12 mouse cellular contexts compared by ENCODE assay signal in the genomic region with DNA sequence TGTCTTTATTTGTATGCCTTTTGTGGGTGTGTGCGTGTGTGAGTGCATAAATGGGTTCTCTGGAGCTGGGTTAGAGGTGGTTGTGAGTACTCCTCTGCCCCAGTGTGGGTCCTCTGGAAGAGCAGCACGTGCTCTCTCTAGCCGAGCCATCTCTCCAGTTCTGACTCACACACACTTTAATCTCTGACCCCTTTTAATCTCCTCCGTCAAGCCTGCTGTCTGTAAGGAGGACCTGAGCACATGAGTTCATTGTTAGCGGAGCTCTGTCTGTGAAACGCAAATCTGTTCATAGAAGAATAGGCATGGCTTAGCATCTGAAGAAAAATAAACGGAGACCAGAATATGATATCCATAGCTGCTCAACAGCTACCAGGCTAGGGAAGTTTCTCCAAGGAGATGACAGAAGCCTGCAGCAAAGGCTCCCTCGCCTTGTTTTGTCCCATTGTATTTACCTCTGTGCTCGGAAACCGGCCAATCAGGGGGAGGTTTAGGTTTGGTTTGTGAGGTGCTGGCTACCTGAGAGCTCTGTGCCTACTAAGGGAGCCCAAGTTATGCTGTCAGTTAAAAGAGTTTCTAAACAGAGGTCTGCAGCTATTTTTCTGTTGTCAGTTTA. TPM values are rescaled to one million over a fixed set of nuclear protein-coding genes. Genes with fewer than 3 reads are reported as not detected.
DNase-seq lines count a peak whose midpoint lies in the region; ATAC-seq and TF ChIP-seq lines count a peak whose summit lies in the region.
"Had no signal": no experiment of that assay in that cellular context is flagged by ENCODE, and none has a peak within 500 bp of the region (broad histone marks: within the 10 kb centered on the region; RNA-seq: fewer than 3 reads in every experiment).

No protein-coding gene starts in this region.

- H3K9ac ChIP-seq in hindbrain, embryonic 12.5 days, result 0 out of 2 replicates have a peak overlapping the region, but pooled peaks have one; percentile 14
- no peak overlapping the region for H3K9ac ChIP-seq in hindbrain, postnatal 0 days (replicated peaks; ENCODE audit: low read length)
- H3K9ac ChIP-seq in hindbrain, embryonic 16.5 days (ENCODE audit: low read depth, low read length), result no peak overlapping the region
- H3K9ac ChIP-seq in midbrain, embryonic 14.5 days (replicated peaks; ENCODE audit: low read length), result no peak overlapping the region

- peak; percentile 35; the same call in 1 of the 2 replicates for ATAC-seq in hindbrain, embryonic 12.5 days (ENCODE audit: low FRiP score)
- ATAC-seq in hindbrain, postnatal 0 days, result no peak
- ATAC-seq in hindbrain, embryonic 16.5 days, result peak; percentile 55
- peak; percentile 58; the same call in 1 of the 2 replicates for ATAC-seq in midbrain, embryonic 14.5 days (ENCODE audit: low FRiP score, low TSS enrichment)
- ATAC-seq: Patski had no signal

- H3K27ac ChIP-seq in hindbrain, embryonic 12.5 days, result no peak overlapping the region
- no peak overlapping the region for H3K27ac ChIP-seq in hindbrain, postnatal 0 days
- H3K27ac ChIP-seq in hindbrain, embryonic 16.5 days (ENCODE audit: low read depth, low read length), result no peak overlapping the region
- H3K27ac ChIP-seq in midbrain, embryonic 14.5 days (replicated peaks; ENCODE audit: low read depth, low read length), result no peak overlapping the region

- H3K9me3 ChIP-seq in hindbrain, embryonic 12.5 days (replicated peaks), result no peaks in the 10 kb centered on the region
- no peaks in the 10 kb centered on the region for H3K9me3 ChIP-seq in hindbrain, postnatal 0 days (ENCODE audit: low read length)
- no peaks in the 10 kb centered on the region for H3K9me3 ChIP-seq in hindbrain, embryonic 16.5 days (ENCODE audit: control insufficient read depth, low read length)
- H3K9me3 ChIP-seq in midbrain, embryonic 14.5 days (ENCODE audit: control insufficient read depth, low read length), result no peaks in the 10 kb centered on the region

- WGBS in hindbrain, embryonic 12.5 days, result 41% methylated on average over 10 of the region's 10 CpGs
- WGBS in hindbrain, postnatal 0 days, result 33% methylated on average over 10 of the region's 10 CpGs
- WGBS in hindbrain, embryonic 16.5 days, result 34% methylated on average over 10 of the region's 10 CpGs
- 20% methylated on average over 10 of the region's 10 CpGs for WGBS in midbrain, embryonic 14.5 days

- no peak overlapping the region for H3K4me3 ChIP-seq in hindbrain, embryonic 12.5 days
- H3K4me3 ChIP-seq in hindbrain, postnatal 0 days (ENCODE audit: low read length), result no peak overlapping the region
- H3K4me3 ChIP-seq in hindbrain, embryonic 16.5 days (ENCODE audit: low read length), result no peak overlapping the region
- no peak overlapping the region for H3K4me3 ChIP-seq in midbrain, embryonic 14.5 days (replicated peaks; ENCODE audit: low read depth, low read length)

- H3K4me2 ChIP-seq in hindbrain, embryonic 12.5 days (replicated peaks), result no peak overlapping the region
- no peak overlapping the region for H3K4me2 ChIP-seq in hindbrain, postnatal 0 days (ENCODE audit: low read depth, low read length)
- H3K4me2 ChIP-seq in hindbrain, embryonic 16.5 days (ENCODE audit: low read length), result no peak overlapping the region
- peak overlapping the region; percentile 15 for H3K4me2 ChIP-seq in midbrain, embryonic 14.5 days (ENCODE audit: low read length)

- no peak for TF ChIP-seq CTCF in hindbrain, postnatal 0 days (IDR thresholded peaks at IDR 0.05; ENCODE audit: low read depth)

- H3K27me3 ChIP-seq in hindbrain, embryonic 12.5 days, result no peaks in the 10 kb centered on the region
- H3K27me3 ChIP-seq in hindbrain, postnatal 0 days (ENCODE audit: insufficient read depth, low read length), result no peaks in the 10 kb centered on the region
- no peaks in the 10 kb centered on the region for H3K27me3 ChIP-seq in hindbrain, embryonic 16.5 days (replicated peaks; ENCODE audit: control insufficient read depth, insufficient read depth, low read length)
- no peaks in the 10 kb centered on the region for H3K27me3 ChIP-seq in midbrain, embryonic 14.5 days (ENCODE audit: control insufficient read depth, insufficient read depth, low read length)
- H3K27me3 ChIP-seq: Patski had no signal

- peaks cover 9% of the 10 kb centered on the region; the same call in 1 of the 2 replicates for H3K4me1 ChIP-seq in hindbrain, embryonic 12.5 days
- H3K4me1 ChIP-seq in hindbrain, postnatal 0 days (ENCODE audit: insufficient read depth, low read length), result no peaks in the 10 kb centered on the region
- peaks cover 6% of the 10 kb centered on the region; the same call in 1 of the 2 replicates for H3K4me1 ChIP-seq in hindbrain, embryonic 16.5 days (ENCODE audit: control insufficient read depth, insufficient read depth, low read depth, low read length)
- peaks cover 12% of the 10 kb centered on the region for H3K4me1 ChIP-seq in midbrain, embryonic 14.5 days (ENCODE audit: control insufficient read depth, insufficient read depth, low read length)

- DNase-seq in hindbrain, postnatal 0 days (ENCODE audit: low spot score), result no peak
- peak; percentile 38 for DNase-seq in embryo, embryonic 10.5 days (ENCODE audit: low spot score)
- DNase-seq in midbrain, embryonic 14.5 days, result peak; percentile 30
- DNase-seq in thymus, postnatal 0 days (ENCODE audit: low spot score), result no peak
- DNase-seq in right cerebral cortex, postnatal 10 days (ENCODE audit: low spot score in 2 of 2), result no peak
- no peak for DNase-seq in layer of hippocampus, postnatal 25 days (ENCODE audit: extremely low spot score in 1 of 2, low spot score in 1 of 2)
- DNase-seq: cerebellum, adult 11 months; layer of hippocampus, postnatal 36 days; right cerebral cortex, postnatal 14 days had no signal

- H3K36me3 ChIP-seq in hindbrain, embryonic 12.5 days, result no peaks in the 10 kb centered on the region
- H3K36me3 ChIP-seq in hindbrain, postnatal 0 days (ENCODE audit: insufficient read depth, low read length), result no peaks in the 10 kb centered on the region
- no peaks in the 10 kb centered on the region for H3K36me3 ChIP-seq in hindbrain, embryonic 16.5 days (ENCODE audit: control insufficient read depth, insufficient read depth, low read length)
- no peaks in the 10 kb centered on the region for H3K36me3 ChIP-seq in midbrain, embryonic 14.5 days (ENCODE audit: control insufficient read depth, insufficient read depth, low read length)

RNA-seq across cellular contexts. Expression of gene Osbpl8, which starts 58.8 kb away (rescaled TPM):
- polyA plus RNA-seq in hindbrain, embryonic 12.5 days (2016; fragmentation: Nextera tagmentation; extraction: Ambion mirVana), result 22.4 and 24.0 TPM in 2 replicates
- total RNA-seq in hindbrain, postnatal 0 days (2014; rRNA removed), result 36.3 and 39.8 TPM in 2 replicates
- polyA plus RNA-seq in hindbrain, postnatal 0 days (2015; fragmentation: Nextera tagmentation; extraction: Ambion mirVana), result 15.4 and 15.8 TPM in 2 replicates
- 12.5 and 13.2 TPM in 2 replicates for polyA plus RNA-seq in hindbrain, embryonic 16.5 days (2015; fragmentation: Nextera tagmentation; extraction: Ambion mirVana)
- 17.9 and 19.0 TPM in 2 replicates for polyA plus RNA-seq in midbrain, embryonic 14.5 days (2014; fragmentation: Nextera tagmentation; extraction: Ambion mirVana)
- 28.1 and 35.3 TPM in 2 replicates for polyA plus RNA-seq in thymus, postnatal 0 days (2015; fragmentation: Nextera tagmentation; extraction: Ambion mirVana)
- 10 to 100 TPM; 58.9 to 59.9 TPM for total RNA-seq in layer of hippocampus, postnatal 25 days (2021)

Comparison
In these comparisons a context has a peak if more than half of its experiments do, and no peak if none do; other contexts are left out.
1. DNase-seq: peak in embryo, embryonic 10.5 days (single experiment) and midbrain, embryonic 14.5 days (single experiment); none in hindbrain, postnatal 0 days (single experiment), thymus, postnatal 0 days (single experiment), right cerebral cortex, postnatal 10 days (0 of 2) and layer of hippocampus, postnatal 25 days (0 of 2).